Mouse (Mus musculus) heart, postnatal 0 days (tissue): Measurements from ENCODE around the gene Ctss.

Experiments
- CTCF ChIP-seq: IDR thresholded peaks from 2 replicates; pipeline ENCODE4 v1.5.1; 2016; ENCODE audit warnings: antibody characterized with exemption, control low read depth, low read depth
- EP300 ChIP-seq: IDR thresholded peaks from 2 replicates; pipeline ENCODE4 v1.6.1; 2016; ENCODE audit warnings: antibody characterized with exemption, low read depth

- TF ChIP-seq CTCF (peak; percentile 61), EP300 (no peak)
Observed at GRCm38 (mm10) chr3:95494342-95494741, 32.2 kb upstream of the Ctss start.
